Mouse (Mus musculus): ENCODE data around the gene Car15. TPM values are rescaled to one million over a fixed set of nuclear protein-coding genes. Genes with fewer than 3 reads are reported as not detected.

Car15 gene
- 1 to 10 TPM; 2.9 to 8.8 TPM for total RNA-seq (2021)
- long read RNA-seq, experiment 1, partial matches to known transcripts = 0 of 1 reads
- long read RNA-seq, experiment 1, other reads (novel, unspliced or antisense) = 0 of 1 reads
- long read RNA-seq, experiment 2, transcript Car15-201 (8 exons, 1,283 nt) = major isoform, 5 of 6 reads
- long read RNA-seq, experiment 2, partial matches to known transcripts = 1 of 6 reads
- long read RNA-seq, experiment 2, other reads (novel, unspliced or antisense) = 0 of 6 reads

- no peak for DNase-seq (ENCODE audit: low spot score in 2 of 2)
Measured at GRCm38 (mm10) chr16:17838051-17838450, at the start of gene Car15. Gene Car15, minus strand, starts transcription at chr16:17838364.

- no peak for DNase-seq (ENCODE audit: low spot score in 2 of 2)
Measured at GRCm38 (mm10) chr16:17884116-17884515, 46.0 kb upstream of the Car15 start.

DNA sequence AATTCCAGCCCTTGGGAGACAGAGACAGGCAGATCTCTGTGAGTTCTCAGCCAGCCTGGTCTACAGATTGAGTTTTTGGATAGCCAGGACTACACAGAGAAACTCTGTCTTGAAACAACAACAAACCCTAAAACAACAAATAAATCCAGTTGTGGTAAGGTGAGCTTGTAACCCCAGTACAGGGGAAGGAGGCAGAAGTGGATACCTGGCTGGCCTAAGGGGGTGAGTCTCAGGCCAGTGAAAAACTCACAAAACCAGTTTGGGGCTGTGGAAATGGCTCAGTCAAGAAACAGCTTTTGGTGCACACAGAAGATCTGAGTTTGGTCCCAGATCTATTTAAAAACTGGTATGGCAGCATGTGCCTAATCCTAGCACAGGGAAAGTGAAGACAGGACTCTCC, 44.0 kb upstream of the Car15 start:
- DNase-seq (ENCODE audit: low spot score in 2 of 2) = no peak

DNA sequence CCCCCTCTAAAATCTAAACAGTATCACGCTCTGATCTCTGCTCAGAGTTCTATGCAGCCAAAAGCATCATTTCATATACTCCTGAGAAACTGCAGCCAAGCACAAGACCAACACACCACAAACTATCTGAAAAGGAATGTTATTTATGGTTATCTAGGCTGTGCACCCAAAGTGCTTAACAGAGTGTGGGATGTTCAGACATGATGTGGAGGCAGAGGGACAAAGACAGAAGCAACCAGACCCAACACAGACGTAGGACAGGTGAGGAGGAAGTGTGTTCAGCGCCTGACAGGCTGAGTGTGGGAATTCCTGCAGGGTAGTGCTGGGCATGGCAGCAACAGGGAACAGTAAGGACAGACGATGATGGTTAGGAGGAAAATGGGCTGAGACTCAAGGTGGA, 41.4 kb upstream of the Car15 start:
- DNase-seq (ENCODE audit: low spot score in 2 of 2) = no peak

DNA sequence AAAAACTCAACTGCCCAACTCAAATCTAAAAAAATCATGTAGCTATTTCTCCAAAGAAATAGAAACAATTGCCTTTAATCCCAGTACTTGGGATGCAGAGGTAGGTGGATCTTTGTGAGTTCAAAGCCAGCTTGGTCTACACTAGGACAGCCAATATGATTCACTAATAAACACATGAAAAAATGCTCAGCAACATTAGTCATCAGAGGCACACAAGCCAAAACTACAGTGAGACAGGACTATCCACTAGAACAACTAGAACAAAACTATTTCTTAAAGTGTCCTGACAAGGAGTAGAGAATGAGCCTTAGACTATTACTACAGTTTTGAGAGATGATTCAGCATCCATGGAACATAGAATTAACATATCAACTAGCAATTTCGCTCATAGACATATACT, 37.9 kb upstream of the Car15 start:
- no peak for DNase-seq (ENCODE audit: low spot score in 2 of 2)

DNA sequence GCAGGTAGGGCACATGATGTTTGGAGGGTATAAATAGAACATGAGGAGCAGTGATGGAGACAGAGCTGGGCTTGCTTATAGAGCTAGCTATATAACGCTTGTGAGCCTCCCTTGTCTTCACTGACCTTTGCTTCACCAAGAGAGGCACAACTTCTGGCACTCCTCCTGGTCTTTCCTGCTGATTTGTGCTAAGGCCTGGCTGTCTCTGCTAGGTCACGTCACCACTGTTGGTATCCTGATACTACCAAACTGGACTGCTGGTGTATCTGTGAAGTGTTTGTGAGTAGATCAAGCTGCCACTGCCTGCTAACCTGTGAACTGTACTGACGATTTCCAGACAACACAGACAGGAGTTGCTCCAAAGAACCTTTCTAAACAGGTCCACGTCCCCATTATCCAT, 37.0 kb upstream of the Car15 start:
- no peak for DNase-seq (ENCODE audit: low spot score in 2 of 2)

GRCm38 (mm10) chr16:17872995-17873394, 34.8 kb upstream of the Car15 start:
- DNase-seq (ENCODE audit: low spot score in 2 of 2) = no peak

GRCm38 (mm10) chr16:17871248-17871647, 33.1 kb upstream of the Car15 start:
- no peak for DNase-seq (ENCODE audit: low spot score in 2 of 2)

GRCm38 (mm10) chr16:17865770-17866169, 27.6 kb upstream of the Car15 start:
- DNase-seq (ENCODE audit: low spot score in 2 of 2) = no peak

GRCm38 (mm10) chr16:17865293-17865692, 27.1 kb upstream of the Car15 start:
- no peak for DNase-seq (ENCODE audit: low spot score in 2 of 2)

GRCm38 (mm10) chr16:17858592-17858991, 20.4 kb upstream of the Car15 start:
- DNase-seq (ENCODE audit: low spot score in 2 of 2) = no peak

- DNase-seq (ENCODE audit: low spot score in 2 of 2) = no peak
Measured at GRCm38 (mm10) chr16:17857157-17857556, 19.0 kb upstream of the Car15 start.

GRCm38 (mm10) chr16:17853263-17853662, 15.1 kb upstream of the Car15 start:
- DNase-seq (ENCODE audit: low spot score in 2 of 2) = no peak

DNA sequence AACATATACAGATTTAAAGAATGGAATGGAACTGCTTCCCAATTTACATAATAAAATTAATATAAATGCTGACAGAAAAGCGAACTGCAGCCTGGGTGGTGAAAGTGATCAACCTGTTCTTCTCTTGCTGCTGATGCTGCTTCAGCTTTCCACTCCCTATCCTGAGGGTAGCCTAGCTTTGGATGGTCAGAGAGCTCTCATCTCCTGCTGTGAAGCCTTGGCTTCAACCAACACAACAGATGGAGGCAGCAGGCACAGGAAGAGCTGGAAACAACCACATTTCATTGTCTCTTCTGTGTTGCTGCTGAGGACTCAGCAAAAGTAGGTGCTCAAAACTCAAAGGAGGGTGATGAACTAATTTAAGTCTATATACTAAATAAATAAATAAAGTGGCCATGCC, 13.7 kb upstream of the Car15 start:
- DNase-seq (ENCODE audit: low spot score in 2 of 2) = no peak

DNA sequence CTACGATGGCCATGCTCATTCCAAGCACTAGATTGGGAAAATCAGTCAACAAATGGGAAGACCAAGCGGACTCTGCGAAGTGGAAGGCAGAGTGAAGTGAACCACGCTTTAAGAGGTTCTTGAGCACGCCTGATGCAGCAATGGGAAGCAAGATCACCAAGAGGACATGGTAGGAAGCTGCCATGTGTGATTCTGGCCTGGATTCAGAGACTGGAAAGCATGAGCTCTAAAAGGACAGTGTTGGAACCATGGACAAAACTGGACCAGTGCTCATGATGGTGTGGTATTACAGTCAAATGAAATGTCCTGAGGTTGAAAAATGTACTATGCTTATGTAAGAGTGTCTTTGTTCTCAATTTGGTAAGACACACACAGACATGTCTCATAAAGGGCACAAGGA, 13.2 kb upstream of the Car15 start:
- DNase-seq (ENCODE audit: low spot score in 2 of 2) = no peak

GRCm38 (mm10) chr16:17849486-17849885, 11.3 kb upstream of the Car15 start:
- DNase-seq (ENCODE audit: low spot score in 2 of 2) = no peak

- no peak for DNase-seq (ENCODE audit: low spot score in 2 of 2)
Measured at GRCm38 (mm10) chr16:17848928-17849327, 10.8 kb upstream of the Car15 start.

DNA sequence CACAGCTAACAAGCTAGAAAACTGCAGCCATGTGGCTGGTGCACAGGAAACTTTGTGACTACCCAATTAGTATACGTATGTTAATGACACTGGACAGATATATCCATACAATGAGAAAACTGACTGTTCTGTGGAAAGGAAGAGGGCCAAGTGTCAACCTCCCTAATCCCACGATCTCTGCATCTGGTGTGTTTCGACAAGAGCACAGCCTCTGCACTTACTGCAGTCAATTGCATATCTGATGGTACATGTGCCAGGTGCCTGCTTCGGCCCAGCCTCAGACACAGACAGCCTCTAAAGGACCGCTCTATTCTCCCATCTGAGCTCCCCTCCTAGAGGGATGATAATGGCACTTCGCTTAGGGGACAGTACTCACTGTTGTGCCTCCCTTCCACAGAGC, 10.3 kb upstream of the Car15 start:
- no peak for DNase-seq (ENCODE audit: low spot score in 2 of 2)

DNA sequence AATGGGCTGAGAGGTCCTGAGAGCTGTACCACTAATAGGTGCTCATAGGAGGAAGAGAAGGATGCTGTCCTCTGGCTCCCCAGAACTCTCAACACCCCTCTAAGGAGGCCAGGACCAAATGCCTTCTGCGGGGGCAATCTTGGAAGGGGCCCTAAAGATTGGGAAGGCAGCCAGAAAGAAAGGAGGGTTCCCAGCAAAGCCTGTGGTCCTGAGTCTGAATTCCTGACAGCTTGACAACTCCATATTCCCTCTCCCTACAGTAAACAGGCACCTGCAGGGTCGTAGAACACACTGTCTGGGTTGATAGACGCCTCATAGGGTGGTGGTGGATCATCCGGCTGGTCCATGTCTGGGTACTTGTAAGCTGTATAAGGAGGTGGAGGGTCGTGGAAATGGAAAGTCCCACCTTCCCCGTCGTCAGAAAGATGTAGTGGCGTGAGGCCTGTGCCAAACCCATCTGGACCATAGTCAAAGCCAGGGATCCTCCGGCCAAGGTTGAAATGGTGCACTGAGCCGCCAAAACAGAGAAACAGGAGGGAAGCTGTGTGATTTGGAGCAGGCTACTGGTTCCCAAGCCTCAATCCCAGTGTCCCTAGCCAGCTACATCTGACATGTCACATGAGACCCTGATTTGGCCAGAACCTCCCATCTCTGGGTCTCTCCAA, 5.7 kb upstream of the Car15 start:
- no peak for DNase-seq (ENCODE audit: low spot score in 2 of 2)

GRCm38 (mm10) chr16:17842437-17842836, 4.3 kb upstream of the Car15 start:
- no peak for DNase-seq (ENCODE audit: low spot score in 2 of 2)

DNA sequence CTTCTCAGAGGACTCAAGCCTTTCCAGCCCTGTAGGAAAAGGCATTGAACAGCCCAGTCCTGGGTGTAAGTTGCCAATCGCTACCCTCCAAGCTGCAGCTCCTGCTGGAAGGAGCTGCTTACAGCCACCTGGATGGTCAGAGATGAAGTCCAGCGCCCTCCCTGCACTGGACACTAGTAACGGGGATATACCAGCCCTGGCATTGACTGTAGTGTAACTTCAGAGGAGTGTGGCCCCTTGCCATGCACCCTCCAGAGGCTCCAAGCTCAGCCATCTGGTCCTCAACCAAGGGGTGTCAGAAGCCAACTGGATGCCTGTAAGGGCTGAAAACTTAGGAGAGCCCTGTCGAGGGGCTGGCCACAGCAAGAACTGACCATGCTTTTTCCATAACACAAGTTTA, 1.8 kb upstream of the Car15 start:
- DNase-seq (ENCODE audit: low spot score in 2 of 2) = no peak

GRCm38 (mm10) chr16:17835481-17835880, 2.7 kb downstream of the Car15 start:
- DNase-seq (ENCODE audit: low spot score in 2 of 2) = no peak

GRCm38 (mm10) chr16:17834543-17834942, 3.6 kb downstream of the Car15 start:
- no peak for DNase-seq (ENCODE audit: low spot score in 2 of 2)
